Mouse (Mus musculus): Measurements from ENCODE around the gene Neurog3.

The Neurog3 gene

GRCm38 (mm10) chr10:62137150-62137549, 4.3 kb downstream of the Neurog3 start:
- no peak for DNase-seq (ENCODE audit: low read depth, low spot score)

- DNase-seq (ENCODE audit: low read depth, low spot score) = no peak
Measured at GRCm38 (mm10) chr10:62138040-62138439, 5.2 kb downstream of the Neurog3 start.

DNA sequence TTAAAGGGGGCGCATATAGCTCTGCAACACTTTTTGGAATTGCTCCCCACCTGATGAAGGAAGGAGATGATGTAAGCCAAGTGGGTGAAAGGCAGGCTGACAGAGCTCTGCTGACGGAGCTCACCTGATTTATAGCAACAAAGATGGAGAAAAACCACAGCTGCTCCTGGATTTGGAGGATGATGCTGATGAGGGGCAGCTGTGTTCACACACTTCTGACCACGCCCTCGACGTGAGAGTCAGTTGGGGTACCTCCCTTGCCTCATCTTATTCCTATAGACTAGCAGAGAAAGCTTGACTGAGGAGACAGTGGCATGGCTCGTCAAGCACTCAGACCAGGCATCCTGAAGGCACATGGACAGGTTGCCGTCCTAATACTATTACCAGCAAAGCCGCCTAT, 10.9 kb downstream of the Neurog3 start, which contains the start of gene Fam241b:
Gene Fam241b (minus strand): TSS at position 101 of the 400 bp plus-strand sequence.
- DNase-seq (ENCODE audit: low read depth, low spot score) = no peak

- DNase-seq (ENCODE audit: low read depth, low spot score) = no peak
Measured at GRCm38 (mm10) chr10:62145957-62146356, 13.1 kb downstream of the Neurog3 start.

- no peak for DNase-seq (ENCODE audit: low read depth, low spot score)
Measured at GRCm38 (mm10) chr10:62147466-62148248, 14.8 kb downstream of the Neurog3 start.

DNA sequence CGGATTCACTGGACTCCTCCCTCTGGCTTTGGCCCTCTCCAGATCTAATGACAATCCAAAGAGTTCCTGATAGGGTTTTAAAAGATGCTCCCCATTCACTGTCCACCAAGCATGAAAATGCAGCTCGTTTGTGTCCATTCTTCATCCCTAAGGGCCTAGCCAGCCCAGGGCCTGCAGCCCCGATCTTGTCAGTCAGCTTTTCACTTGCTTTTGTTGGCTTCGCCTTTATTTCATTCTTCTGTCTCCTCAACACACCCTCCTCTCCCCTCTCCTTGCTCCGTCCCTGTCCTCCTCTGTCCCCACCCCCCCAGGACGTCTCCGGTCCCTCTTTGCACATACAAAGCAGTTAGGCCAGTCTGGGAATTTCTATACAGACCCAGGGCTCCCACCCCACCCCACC, 17.0 kb downstream of the Neurog3 start:
- DNase-seq (ENCODE audit: low read depth, low spot score) = no peak

GRCm38 (mm10) chr10:62162410-62162809, 29.5 kb downstream of the Neurog3 start:
- DNase-seq (ENCODE audit: low read depth, low spot score) = no peak

- no peak for DNase-seq (ENCODE audit: low read depth, low spot score)
Measured at GRCm38 (mm10) chr10:62172841-62173553, 40.1 kb downstream of the Neurog3 start.

GRCm38 (mm10) chr10:62173941-62174448, 41.1 kb downstream of the Neurog3 start:
- DNase-seq (ENCODE audit: low read depth, low spot score) = no peak

GRCm38 (mm10) chr10:62174533-62175313, 41.8 kb downstream of the Neurog3 start:
- DNase-seq (ENCODE audit: low read depth, low spot score) = no peak

GRCm38 (mm10) chr10:62179944-62180343, 47.1 kb downstream of the Neurog3 start:
- DNase-seq (ENCODE audit: low read depth, low spot score) = no peak

DNA sequence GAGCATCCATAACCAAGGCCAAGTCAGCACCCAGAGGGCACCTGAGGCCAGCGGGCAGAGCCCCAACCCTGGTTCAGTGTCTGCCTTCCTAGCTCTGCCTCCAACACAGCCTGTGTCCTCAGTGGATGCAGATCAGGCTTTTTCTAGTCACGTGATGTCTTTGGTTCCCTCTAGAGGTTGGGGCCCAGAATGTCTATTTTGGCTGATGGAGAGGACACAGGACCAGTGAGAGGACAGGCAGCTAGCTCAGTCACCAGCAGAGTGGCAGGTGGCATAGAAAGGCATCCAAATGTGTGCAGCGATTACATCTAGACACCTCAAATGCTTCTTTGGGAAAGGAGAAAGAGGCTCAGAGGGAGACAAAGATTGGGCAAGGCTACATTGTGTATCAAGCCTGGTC, 48.8 kb downstream of the Neurog3 start:
- DNase-seq (ENCODE audit: low read depth, low spot score) = no peak

- no peak for DNase-seq (ENCODE audit: low read depth, low spot score)
Measured at GRCm38 (mm10) chr10:62182471-62183014, 49.7 kb downstream of the Neurog3 start.

- peak; percentile 95 for DNase-seq (ENCODE audit: low read depth, low spot score)
Measured at GRCm38 (mm10) chr10:62183053-62183452, 50.2 kb downstream of the Neurog3 start.

All from retina, postnatal 7 days (tissue).